Mouse (Mus musculus): ENCODE measurements around the gene Nxnl2.
"Not testable (repeated sequence)": the region's sequence is repeated elsewhere in the genome, so short reads cannot be mapped to it uniquely, and the experiment has no call there.

DNA sequence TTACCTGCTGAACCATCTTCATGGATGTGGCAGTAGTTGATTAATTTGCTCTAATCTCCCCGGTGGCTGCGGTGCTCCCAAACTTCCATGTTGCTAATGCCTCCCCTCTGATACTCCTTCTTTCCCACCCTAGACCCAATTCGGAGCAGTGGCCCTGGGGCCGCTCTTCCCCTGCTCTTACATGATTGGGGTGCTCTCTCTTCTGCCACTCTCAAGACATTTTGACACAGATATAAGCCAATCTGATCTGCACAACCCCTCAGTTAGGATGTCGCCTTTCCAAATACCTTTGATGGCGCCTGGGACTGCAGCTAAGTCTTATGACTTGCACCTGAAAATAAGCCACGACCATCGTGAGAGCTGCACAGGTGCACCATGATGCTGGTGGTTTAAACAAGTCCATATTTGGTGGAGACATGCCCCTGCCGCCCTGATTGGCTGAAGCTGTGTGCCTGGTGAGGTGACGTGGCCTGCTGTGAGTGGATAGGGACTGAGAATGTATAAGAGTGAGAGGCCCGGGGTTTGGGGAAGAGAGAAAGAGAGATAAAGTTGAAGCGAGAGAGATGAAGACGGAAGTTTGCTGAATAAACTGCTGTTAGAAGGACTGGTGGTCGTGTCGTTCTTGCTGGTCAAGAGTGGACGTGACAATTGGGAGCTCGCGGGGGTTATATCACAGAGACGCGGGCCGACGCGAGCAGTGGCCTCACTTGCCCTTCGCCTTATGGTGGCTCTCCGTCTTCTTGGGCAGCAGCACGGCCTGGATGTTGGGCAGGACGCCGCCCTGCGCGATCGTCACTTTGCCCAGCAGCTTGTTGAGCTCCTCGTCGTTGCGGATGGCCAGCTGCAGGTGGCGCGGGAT lies 31.4 kb downstream of the Nxnl2 start:
- TF ChIP-seq CTCF, EP300 (IDR thresholded peaks at IDR 0.05; ENCODE audit: low read depth): not testable (repeated sequence)

Data from liver, embryonic 14.5 days (tissue).